Mouse (Mus musculus): ENCODE data around the gene Pdgfc.

The Pdgfc gene

DNA sequence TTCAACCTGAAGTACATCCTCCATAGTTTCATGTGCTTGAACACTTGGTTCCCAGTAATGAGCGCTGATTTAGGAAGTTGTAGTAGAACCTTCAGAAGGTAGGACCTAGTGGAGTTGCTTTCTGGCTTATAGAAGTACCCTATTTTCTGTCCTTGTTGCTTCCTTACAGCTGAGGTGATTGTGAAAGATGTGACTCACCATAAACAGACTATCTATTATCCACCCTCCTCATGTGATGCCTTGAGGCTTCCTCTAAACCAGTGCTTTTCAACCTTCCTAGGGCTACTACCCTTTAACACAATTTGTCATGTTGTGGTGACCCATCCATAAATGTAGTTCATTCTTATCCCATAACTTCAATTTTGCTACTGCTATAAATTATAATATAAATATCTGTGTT is 226.6 kb downstream of the Pdgfc start:
- in situ Hi-C loops (cut with MboI, MseI): loop anchor here (10.0 kb wide), 1 partner anchor 1208 kb away; no protein-coding TSS in a partner anchor

Data from regulatory T cell (primary cell).